Mouse (Mus musculus) embryonic facial prominence, embryonic 13.5 days (tissue): ENCODE results near the gene Cytl1. TPM values are rescaled to one million over a fixed set of nuclear protein-coding genes. Genes with fewer than 3 reads are reported as not detected.

Experiments used
- ATAC-seq: fragments of 200-750 bp; cut with Nextera tagmentation; 2 replicates; pipeline ENCODE4 v1.8.0; 2017; ENCODE audit warnings: low read depth; ENCODE audit not compliant: insufficient number of reproducible peaks, insufficient read depth, low FRiP score, low TSS enrichment
- H3K27ac ChIP-seq: fragments of 300-500 bp; sonication (generic); 2 replicates; pipeline ENCODE4 v1.5.1; 2015; ENCODE audit warnings: moderate library complexity, mild to moderate bottlenecking, inconsistent platforms
- H3K27me3 ChIP-seq: fragments of 300-500 bp; sonication (generic); 2 replicates; pipeline ENCODE4 v1.6.1; 2015; ENCODE audit warnings: mild to moderate bottlenecking, inconsistent platforms
- H3K36me3 ChIP-seq: fragments of 300-500 bp; sonication (generic); 2 replicates; pipeline ENCODE4 v1.6.1; 2015; ENCODE audit warnings: mild to moderate bottlenecking, inconsistent platforms
- H3K4me1 ChIP-seq: fragments of 300-500 bp; sonication (generic); 2 replicates; pipeline ENCODE4 v1.6.1; 2015; ENCODE audit warnings: inconsistent platforms
- H3K4me2 ChIP-seq: fragments of 300-500 bp; sonication (generic); 2 replicates; pipeline ENCODE4 v1.6.1; 2015; ENCODE audit warnings: moderate library complexity, mild to moderate bottlenecking, inconsistent platforms
- H3K4me3 ChIP-seq: fragments of 300-500 bp; sonication (generic); 2 replicates; pipeline ENCODE4 v1.5.1; 2015; ENCODE audit warnings: mild to moderate bottlenecking, inconsistent platforms
- H3K9ac ChIP-seq: fragments of 300-500 bp; sonication (generic); 2 replicates; pipeline ENCODE4 v1.6.1; 2015; ENCODE audit warnings: mild to moderate bottlenecking, inconsistent platforms
- H3K9me3 ChIP-seq: fragments of 300-500 bp; sonication (generic); 2 replicates; pipeline ENCODE4 v1.6.1; 2016; ENCODE audit warnings: inconsistent platforms
- WGBS: fragments of 180-500 bp; shearing (Covaris S2); methylation state at CpG from one replicate; pipeline ENCODE4 v1.1.7; 2015; ENCODE audit warnings: mixed read lengths; 5-methylcytosine and 5-hydroxymethylcytosine counted together
- polyA plus RNA-seq: library from polyadenylated mRNA; unstranded; fragments of >200 nt; fragmentation: Nextera tagmentation; extraction: Ambion mirVana; gene quantifications from 2 replicates; pipeline ENCODE4 v1.2.1, GENCODE M21; 2015

The Cytl1 gene
- polyA plus RNA-seq, 1 experiment from 2014 or later = 39.9 TPM

- no peak overlapping the region for H3K4me3 ChIP-seq
- H3K9ac ChIP-seq = no peak overlapping the region
- no peaks in the 10 kb centered on the region for H3K27me3 ChIP-seq
- H3K4me2 ChIP-seq = no peak overlapping the region
- WGBS = 54% methylated on average over 4 of the region's 4 CpGs
- H3K4me1 ChIP-seq = peaks cover 41% of the 10 kb centered on the region
- 0 out of 2 replicates have a peak, but pooled peaks cover 4% of the 10 kb centered on the region for H3K9me3 ChIP-seq
- no peak for ATAC-seq
- H3K27ac ChIP-seq = no peak overlapping the region
- H3K36me3 ChIP-seq = no peaks in the 10 kb centered on the region
Measured at GRCm38 (mm10) chr5:37774011-37774410, 38.7 kb downstream of the Cytl1 start.

GRCm38 (mm10) chr5:37775681-37776080 lies 40.4 kb downstream of the Cytl1 start:
- peaks cover 28% of the 10 kb centered on the region for H3K4me1 ChIP-seq
- H3K9me3 ChIP-seq = 0 out of 2 replicates have a peak, but pooled peaks cover 4% of the 10 kb centered on the region
- no peaks in the 10 kb centered on the region for H3K36me3 ChIP-seq
- 38% methylated on average over 5 of the region's 5 CpGs for WGBS
- ATAC-seq = no peak
- H3K27ac ChIP-seq = no peak overlapping the region
- H3K4me2 ChIP-seq = no peak overlapping the region
- no peak overlapping the region for H3K4me3 ChIP-seq
- no peaks in the 10 kb centered on the region for H3K27me3 ChIP-seq
- no peak overlapping the region for H3K9ac ChIP-seq

- Histone ChIP-seq H3K4me2 (no peak overlapping the region), H3K27ac (no peak overlapping the region), H3K27me3 (no peaks in the 10 kb centered on the region), H3K9ac (no peak overlapping the region), H3K36me3 (no peaks in the 10 kb centered on the region), H3K4me3 (no peak overlapping the region), H3K4me1 (peaks cover 14% of the 10 kb centered on the region), H3K9me3 (no peaks in the 10 kb centered on the region)
- no peak for ATAC-seq
- 27% methylated on average over 8 of the region's 8 CpGs for WGBS
Measured at GRCm38 (mm10) chr5:37783306-37783705, 48.0 kb downstream of the Cytl1 start.

- peaks cover 14% of the 10 kb centered on the region for H3K4me1 ChIP-seq
- H3K9me3 ChIP-seq = no peaks in the 10 kb centered on the region
- H3K36me3 ChIP-seq = no peaks in the 10 kb centered on the region
- no peaks in the 10 kb centered on the region for H3K27me3 ChIP-seq
- no peak for ATAC-seq
- 65% methylated on average over 9 of the region's 9 CpGs for whole genome bisulfite sequencing
- no peak overlapping the region for H3K4me2 ChIP-seq
- no peak overlapping the region for H3K4me3 ChIP-seq
- H3K27ac ChIP-seq = 0 out of 2 replicates have a peak overlapping the region, but pooled peaks have one; percentile 16
- H3K9ac ChIP-seq = no peak overlapping the region
Measured at GRCm38 (mm10) chr5:37784847-37785391, 49.6 kb downstream of the Cytl1 start.

Other genes with a start within 250 kb of the Cytl1 start
- gene Stk32b, start 18.3 kb upstream of the Cytl1 start, polyA plus RNA-seq = 5.5 and 10.9 TPM in 2 replicates
- 519 and 586 TPM in 2 replicates for gene Msx1, start 89.1 kb downstream of the Cytl1 start, polyA plus RNA-seq